Mouse (Mus musculus) heart, embryonic 13.5 days (tissue): ENCODE measurements at regions not wholly inside any gene's neighbourhood (a gene's known extent, or its start where the extent isn't known, plus 50 kb on each side); places are given as distances from the start of the nearest gene placed in this dataset.

Experiments
- ATAC-seq: fragments of 200-750 bp; cut with Nextera tagmentation; 2 replicates; pipeline ENCODE4 v1.8.0; 2017; ENCODE audit warnings: moderate TSS enrichment; ENCODE audit not compliant: insufficient number of reproducible peaks, low FRiP score, low TSS enrichment; ENCODE audit errors: extremely low read depth
- H3K27ac ChIP-seq: fragments of 300-500 bp; sonication (generic); replicated peaks from 2 replicates; pipeline ENCODE4 v1.5.1; 2015; ENCODE audit warnings: moderate library complexity, mild to moderate bottlenecking, inconsistent platforms
- H3K27me3 ChIP-seq: fragments of 300-500 bp; sonication (generic); replicated peaks from 2 replicates; pipeline ENCODE4 v1.6.1; 2015; ENCODE audit warnings: mild to moderate bottlenecking, inconsistent platforms
- H3K36me3 ChIP-seq: fragments of 300-500 bp; sonication (generic); 2 replicates; pipeline ENCODE4 v1.6.1; 2015; ENCODE audit warnings: mild to moderate bottlenecking, inconsistent platforms
- H3K4me1 ChIP-seq: fragments of 300-500 bp; sonication (generic); 2 replicates; pipeline ENCODE4 v1.6.1; 2015; ENCODE audit warnings: inconsistent platforms
- H3K4me2 ChIP-seq: fragments of 300-500 bp; sonication (generic); 2 replicates; pipeline ENCODE4 v1.6.1; 2015; ENCODE audit warnings: inconsistent platforms, mild to moderate bottlenecking, moderate library complexity
- H3K4me3 ChIP-seq: fragments of 300-500 bp; sonication (generic); 2 replicates; pipeline ENCODE4 v1.5.1; 2015; ENCODE audit warnings: moderate library complexity, mild to moderate bottlenecking, inconsistent platforms
- H3K9ac ChIP-seq: fragments of 300-500 bp; sonication (generic); 2 replicates; pipeline ENCODE4 v1.6.1; 2015; ENCODE audit warnings: inconsistent platforms, mild to moderate bottlenecking, moderate library complexity
- H3K9me3 ChIP-seq: fragments of 300-500 bp; sonication (generic); 2 replicates; pipeline ENCODE4 v1.6.1; 2016; ENCODE audit warnings: inconsistent platforms
- WGBS: fragments of 180-500 bp; shearing (Covaris S2); methylation state at CpG from one replicate; pipeline ENCODE4 v1.1.7; 2015; ENCODE audit warnings: mixed read lengths; 5-methylcytosine and 5-hydroxymethylcytosine counted together

- no peak overlapping the region for H3K4me3 ChIP-seq
- H3K9me3 ChIP-seq, result no peaks in the 10 kb centered on the region
- H3K9ac ChIP-seq, result no peak overlapping the region
- H3K27me3 ChIP-seq, result no peaks in the 10 kb centered on the region
- no peak for ATAC-seq
- 82% methylated on average over 8 of the region's 8 CpGs for WGBS
- no peak overlapping the region for H3K27ac ChIP-seq
- H3K4me2 ChIP-seq, result no peak overlapping the region
- H3K4me1 ChIP-seq, result peaks cover 12% of the 10 kb centered on the region; the same call in 1 of the 2 replicates
- H3K36me3 ChIP-seq, result no peaks in the 10 kb centered on the region
Observed at GRCm38 (mm10) chr19:57541693-57542314, 69.0 kb upstream of the Atrnl1 start.

- H3K4me1 ChIP-seq, result peaks cover 12% of the 10 kb centered on the region; the same call in 1 of the 2 replicates
- no peaks in the 10 kb centered on the region for H3K9me3 ChIP-seq
- no peaks in the 10 kb centered on the region for H3K36me3 ChIP-seq
- no peak for ATAC-seq
- WGBS, result 75% methylated on average over 5 of the region's 5 CpGs
- H3K4me2 ChIP-seq, result no peak overlapping the region
- H3K27me3 ChIP-seq, result no peaks in the 10 kb centered on the region
- H3K9ac ChIP-seq, result no peak overlapping the region
- no peak overlapping the region for H3K27ac ChIP-seq
- H3K4me3 ChIP-seq, result no peak overlapping the region
Observed at GRCm38 (mm10) chr19:57542506-57542905, 68.3 kb upstream of the Atrnl1 start.

GRCm38 (mm10) chr19:57543681-57544214, 67.1 kb upstream of the Atrnl1 start:
- no peak overlapping the region for H3K27ac ChIP-seq
- H3K9ac ChIP-seq, result peak overlapping the region; percentile 38; the same call in 1 of the 2 replicates
- ATAC-seq, result no peak

GRCm38 (mm10) chr19:57544229-57544879, 66.5 kb upstream of the Atrnl1 start:
- Histone ChIP-seq H3K9ac (no peak overlapping the region), H3K4me3 (no peak overlapping the region), H3K4me2 (no peak overlapping the region), H3K27ac (no peak overlapping the region), H3K27me3 (no peaks in the 10 kb centered on the region), H3K4me1 (peaks cover 12% of the 10 kb centered on the region; the same call in 1 of the 2 replicates), H3K9me3 (no peaks in the 10 kb centered on the region), H3K36me3 (no peaks in the 10 kb centered on the region)
- WGBS, result 78% methylated on average over 17 of the region's 17 CpGs
- no peak for ATAC-seq

More at GRCm38 (mm10) chr19:57543681-57544214, 67.1 kb upstream of the Atrnl1 start:
- Histone ChIP-seq H3K4me2 (peak overlapping the region; percentile 39), H3K9me3 (no peaks in the 10 kb centered on the region), H3K4me1 (peaks cover 12% of the 10 kb centered on the region; the same call in 1 of the 2 replicates), H3K27me3 (no peaks in the 10 kb centered on the region), H3K4me3 (no peak overlapping the region), H3K36me3 (no peaks in the 10 kb centered on the region)
- 49% methylated on average over 13 of the region's 13 CpGs for WGBS

GRCm38 (mm10) chr19:57545071-57545470, 65.8 kb upstream of the Atrnl1 start:
- no peak overlapping the region for H3K4me3 ChIP-seq
- no peak overlapping the region for H3K9ac ChIP-seq
- no peak overlapping the region for H3K27ac ChIP-seq
- H3K9me3 ChIP-seq, result no peaks in the 10 kb centered on the region
- no peak for ATAC-seq
- no peak overlapping the region for H3K4me2 ChIP-seq
- no peaks in the 10 kb centered on the region for H3K36me3 ChIP-seq
- WGBS, result 80% methylated on average over 2 of the region's 2 CpGs
- no peaks in the 10 kb centered on the region for H3K27me3 ChIP-seq
- H3K4me1 ChIP-seq, result peaks cover 12% of the 10 kb centered on the region; the same call in 1 of the 2 replicates

- Histone ChIP-seq H3K9ac (no peak overlapping the region), H3K4me3 (no peak overlapping the region), H3K27ac (no peak overlapping the region), H3K4me1 (peaks cover 12% of the 10 kb centered on the region; the same call in 1 of the 2 replicates), H3K36me3 (no peaks in the 10 kb centered on the region), H3K4me2 (no peak overlapping the region), H3K27me3 (no peaks in the 10 kb centered on the region), H3K9me3 (no peaks in the 10 kb centered on the region)
- WGBS, result 66% methylated on average over 2 of the region's 2 CpGs
- no peak for ATAC-seq
Observed at GRCm38 (mm10) chr19:57546039-57546438, 64.8 kb upstream of the Atrnl1 start.

GRCm38 (mm10) chr19:57546519-57546918, 64.3 kb upstream of the Atrnl1 start:
- H3K36me3 ChIP-seq, result no peaks in the 10 kb centered on the region
- no peak overlapping the region for H3K4me2 ChIP-seq
- ATAC-seq, result no peak
- H3K27me3 ChIP-seq, result no peaks in the 10 kb centered on the region
- peaks cover 12% of the 10 kb centered on the region; the same call in 1 of the 2 replicates for H3K4me1 ChIP-seq
- WGBS, result 86% methylated on average over 10 of the region's 10 CpGs
- no peak overlapping the region for H3K27ac ChIP-seq
- H3K9me3 ChIP-seq, result no peaks in the 10 kb centered on the region
- no peak overlapping the region for H3K4me3 ChIP-seq
- no peak overlapping the region for H3K9ac ChIP-seq

GRCm38 (mm10) chr19:57548093-57548492, 62.7 kb upstream of the Atrnl1 start:
- Histone ChIP-seq H3K36me3 (no peaks in the 10 kb centered on the region), H3K4me1 (peaks cover 5% of the 10 kb centered on the region; the same call in 1 of the 2 replicates), H3K27me3 (no peaks in the 10 kb centered on the region), H3K9ac (no peak overlapping the region), H3K27ac (no peak overlapping the region), H3K4me2 (no peak overlapping the region), H3K9me3 (no peaks in the 10 kb centered on the region), H3K4me3 (no peak overlapping the region)
- ATAC-seq, result no peak
- WGBS, result 82% methylated on average over 11 of the region's 11 CpGs

GRCm38 (mm10) chr19:57548661-57549060, 62.2 kb upstream of the Atrnl1 start:
- no peak for ATAC-seq
- no peaks in the 10 kb centered on the region for H3K4me1 ChIP-seq
- H3K4me3 ChIP-seq, result no peak overlapping the region
- H3K27ac ChIP-seq, result no peak overlapping the region
- no peak overlapping the region for H3K9ac ChIP-seq
- H3K4me2 ChIP-seq, result no peak overlapping the region
- 67% methylated on average over 11 of the region's 11 CpGs for WGBS
- no peaks in the 10 kb centered on the region for H3K27me3 ChIP-seq
- H3K36me3 ChIP-seq, result no peaks in the 10 kb centered on the region
- H3K9me3 ChIP-seq, result no peaks in the 10 kb centered on the region

- no peaks in the 10 kb centered on the region for H3K36me3 ChIP-seq
- H3K9me3 ChIP-seq, result no peaks in the 10 kb centered on the region
Observed at GRCm38 (mm10) chr19:57552964-57553740, 57.7 kb upstream of the Atrnl1 start.

GRCm38 (mm10) chr19:57554086-57554485, 56.7 kb upstream of the Atrnl1 start:
- Histone ChIP-seq H3K9me3 (no peaks in the 10 kb centered on the region), H3K27ac (no peak overlapping the region), H3K4me2 (no peak overlapping the region), H3K9ac (no peak overlapping the region), H3K36me3 (no peaks in the 10 kb centered on the region), H3K4me3 (no peak overlapping the region), H3K4me1 (peaks cover 4% of the 10 kb centered on the region), H3K27me3 (no peaks in the 10 kb centered on the region)
- no peak for ATAC-seq
- 80% methylated on average over 6 of the region's 6 CpGs for WGBS

More at GRCm38 (mm10) chr19:57552964-57553740, 57.7 kb upstream of the Atrnl1 start:
- Histone ChIP-seq H3K4me3 (no peak overlapping the region), H3K4me1 (peaks cover 4% of the 10 kb centered on the region), H3K9ac (no peak overlapping the region), H3K4me2 (no peak overlapping the region), H3K27me3 (no peaks in the 10 kb centered on the region), H3K27ac (no peak overlapping the region)
- ATAC-seq, result no peak
- 78% methylated on average over 11 of the region's 11 CpGs for WGBS
